Mouse (Mus musculus): ENCODE measurements around the gene Man1a.

GRCm38 (mm10) chr10:54028866-54029265 is 47.5 kb downstream of the Man1a start:
- no peak for TF ChIP-seq CTCF (IDR thresholded peaks at IDR 0.05; ENCODE audit: low read depth, low read length)
- TF ChIP-seq POLR2A (IDR thresholded peaks at IDR 0.05; ENCODE audit: extremely low read depth, insufficient read depth, low read length) = no peak
